Mouse (Mus musculus): Measurements from ENCODE around the gene Grin2b. TPM values are rescaled to one million over a fixed set of nuclear protein-coding genes. Genes with fewer than 3 reads are reported as not detected.

The Grin2b gene
- total and polyA plus RNA-seq, 2 experiments from 2014 or later: 0.11 TPM; not detected in 1

GRCm38 (mm10) chr6:135758735-135759134, 414.6 kb downstream of the Grin2b start:
- Histone ChIP-seq H3K4me3 (ENCODE audit: low read depth, low read length) (no peak overlapping the region), H3K27me3 (ENCODE audit: control insufficient read depth, insufficient read depth, low read length) (no peaks in the 10 kb centered on the region), H3K9me3 (replicated peaks; ENCODE audit: control insufficient read depth, low read length) (no peaks in the 10 kb centered on the region), H3K27ac (ENCODE audit: low read depth) (no peak overlapping the region), H3K4me1 (ENCODE audit: control insufficient read depth, insufficient read depth) (no peaks in the 10 kb centered on the region), H3K4me2 (ENCODE audit: low read depth, low read length) (no peak overlapping the region), H3K36me3 (replicated peaks; ENCODE audit: control insufficient read depth, insufficient read depth, low read length) (no peaks in the 10 kb centered on the region), H3K9ac (replicated peaks; ENCODE audit: low read depth, low read length) (no peak overlapping the region)
- TF ChIP-seq CTCF (IDR thresholded peaks at IDR 0.05; ENCODE audit: low read depth): no peak
- no peak for TF ChIP-seq EP300 (IDR thresholded peaks at IDR 0.05; ENCODE audit: low read depth)
- 55% methylated on average over 1 of the region's 1 CpGs for WGBS
- ATAC-seq (ENCODE audit: insufficient read depth, low read depth): no peak
- no peak for DNase-seq (ENCODE audit: low spot score)

DNA sequence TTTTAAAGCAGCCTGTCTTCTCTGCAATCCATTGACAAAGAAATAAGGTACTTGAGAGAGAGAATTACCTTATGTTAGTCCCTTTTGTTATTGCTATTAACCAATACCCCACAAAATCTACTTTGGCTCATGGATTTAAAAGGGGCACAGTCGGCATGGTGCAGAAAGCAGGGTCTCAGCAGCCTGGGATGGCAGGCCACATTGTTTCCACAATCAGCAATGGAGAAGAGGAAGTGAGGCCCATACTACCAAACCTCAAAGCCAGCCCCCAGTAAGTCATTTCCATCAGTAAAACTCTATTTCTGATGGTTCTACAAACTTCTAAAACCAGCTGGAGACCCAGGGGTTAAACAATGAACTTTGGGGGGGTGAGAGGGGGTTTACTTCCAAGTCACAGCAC, 417.2 kb downstream of the Grin2b start:
- TF ChIP-seq CTCF (IDR thresholded peaks at IDR 0.05; ENCODE audit: low read depth) (no peak), EP300 (IDR thresholded peaks at IDR 0.05; ENCODE audit: low read depth) (no peak)

GRCm38 (mm10) chr6:135748412-135749076, 424.8 kb downstream of the Grin2b start:
- Histone ChIP-seq H3K4me3 (ENCODE audit: low read depth, low read length) (no peak overlapping the region), H3K9me3 (replicated peaks; ENCODE audit: control insufficient read depth, low read length) (no peaks in the 10 kb centered on the region), H3K9ac (replicated peaks; ENCODE audit: low read depth, low read length) (no peak overlapping the region), H3K27ac (ENCODE audit: low read depth) (no peak overlapping the region), H3K27me3 (ENCODE audit: control insufficient read depth, insufficient read depth, low read length) (no peaks in the 10 kb centered on the region), H3K4me2 (ENCODE audit: low read depth, low read length) (no peak overlapping the region), H3K4me1 (ENCODE audit: control insufficient read depth, insufficient read depth) (no peaks in the 10 kb centered on the region), H3K36me3 (replicated peaks; ENCODE audit: control insufficient read depth, insufficient read depth, low read length) (no peaks in the 10 kb centered on the region)
- DNase-seq (ENCODE audit: low spot score) (no peak), ATAC-seq (ENCODE audit: insufficient read depth, low read depth) (no peak)
- TF ChIP-seq EP300 (IDR thresholded peaks at IDR 0.05; ENCODE audit: low read depth) (no peak), CTCF (IDR thresholded peaks at IDR 0.05; ENCODE audit: low read depth) (no peak)
- WGBS: 52% methylated on average over 6 of the region's 7 CpGs

More for the DNA sequence above, 417.2 kb downstream of the Grin2b start:
- Histone ChIP-seq H3K4me1 (ENCODE audit: control insufficient read depth, insufficient read depth) (no peaks in the 10 kb centered on the region), H3K27ac (ENCODE audit: low read depth) (no peak overlapping the region), H3K9ac (replicated peaks; ENCODE audit: low read depth, low read length) (no peak overlapping the region), H3K4me2 (ENCODE audit: low read depth, low read length) (no peak overlapping the region), H3K9me3 (replicated peaks; ENCODE audit: control insufficient read depth, low read length) (no peaks in the 10 kb centered on the region), H3K4me3 (ENCODE audit: low read depth, low read length) (no peak overlapping the region), H3K36me3 (replicated peaks; ENCODE audit: control insufficient read depth, insufficient read depth, low read length) (no peaks in the 10 kb centered on the region), H3K27me3 (ENCODE audit: control insufficient read depth, insufficient read depth, low read length) (no peaks in the 10 kb centered on the region)
- 64% methylated on average over 1 of the region's 1 CpGs for whole genome bisulfite sequencing
- DNase-seq (ENCODE audit: low spot score) (no peak), ATAC-seq (ENCODE audit: insufficient read depth, low read depth) (no peak)

DNA sequence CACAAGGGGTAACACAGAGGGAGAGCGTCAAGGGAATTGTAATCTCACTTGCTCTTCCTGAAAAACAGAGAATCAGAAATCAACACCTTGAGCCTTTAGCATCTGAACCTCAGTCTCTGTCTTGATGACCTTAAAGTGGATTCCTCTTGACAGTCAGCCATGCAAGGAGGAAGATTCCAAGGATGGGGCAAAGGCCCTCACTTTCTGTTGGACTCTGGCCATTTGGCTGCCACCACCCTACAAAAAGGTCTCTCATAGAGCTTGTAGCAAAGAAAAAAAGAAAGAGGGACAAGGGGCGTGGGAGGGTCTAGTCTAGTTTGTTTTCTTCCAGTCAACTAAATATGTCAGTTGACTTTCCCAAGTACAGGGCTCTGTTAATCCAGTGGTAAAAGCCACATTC, 427.7 kb downstream of the Grin2b start:
- Histone ChIP-seq H3K27me3 (ENCODE audit: control insufficient read depth, insufficient read depth, low read length) (no peaks in the 10 kb centered on the region), H3K9ac (replicated peaks; ENCODE audit: low read depth, low read length) (no peak overlapping the region), H3K9me3 (replicated peaks; ENCODE audit: control insufficient read depth, low read length) (no peaks in the 10 kb centered on the region), H3K4me1 (ENCODE audit: control insufficient read depth, insufficient read depth) (no peaks in the 10 kb centered on the region), H3K4me2 (ENCODE audit: low read depth, low read length) (no peak overlapping the region), H3K27ac (ENCODE audit: low read depth) (no peak overlapping the region), H3K36me3 (replicated peaks; ENCODE audit: control insufficient read depth, insufficient read depth, low read length) (no peaks in the 10 kb centered on the region), H3K4me3 (ENCODE audit: low read depth, low read length) (no peak overlapping the region)
- DNase-seq (ENCODE audit: low spot score): no peak
- WGBS: 76% methylated on average over 2 of the region's 2 CpGs
- ATAC-seq (ENCODE audit: insufficient read depth, low read depth): no peak
- TF ChIP-seq CTCF (IDR thresholded peaks at IDR 0.05; ENCODE audit: low read depth) (no peak), EP300 (IDR thresholded peaks at IDR 0.05; ENCODE audit: low read depth) (no peak)

GRCm38 (mm10) chr6:135734227-135734732, 439.0 kb downstream of the Grin2b start:
- ATAC-seq (ENCODE audit: insufficient read depth, low read depth) (no peak), DNase-seq (ENCODE audit: low spot score) (no peak)
- H3K4me1 ChIP-seq (ENCODE audit: control insufficient read depth, insufficient read depth): no peaks in the 10 kb centered on the region
- TF ChIP-seq EP300 (IDR thresholded peaks at IDR 0.05; ENCODE audit: low read depth): no peak
- TF ChIP-seq CTCF (IDR thresholded peaks at IDR 0.05; ENCODE audit: low read depth): no peak
- no peaks in the 10 kb centered on the region for H3K9me3 ChIP-seq (replicated peaks; ENCODE audit: control insufficient read depth, low read length)
- WGBS: 86% methylated on average over 4 of the region's 4 CpGs
- no peak overlapping the region for H3K9ac ChIP-seq (replicated peaks; ENCODE audit: low read depth, low read length)
- no peaks in the 10 kb centered on the region for H3K27me3 ChIP-seq (ENCODE audit: control insufficient read depth, insufficient read depth, low read length)
- no peak overlapping the region for H3K27ac ChIP-seq (ENCODE audit: low read depth)
- no peak overlapping the region for H3K4me2 ChIP-seq (ENCODE audit: low read depth, low read length)
- H3K36me3 ChIP-seq (replicated peaks; ENCODE audit: control insufficient read depth, insufficient read depth, low read length): no peaks in the 10 kb centered on the region
- H3K4me3 ChIP-seq (ENCODE audit: low read depth, low read length): no peak overlapping the region

DNA sequence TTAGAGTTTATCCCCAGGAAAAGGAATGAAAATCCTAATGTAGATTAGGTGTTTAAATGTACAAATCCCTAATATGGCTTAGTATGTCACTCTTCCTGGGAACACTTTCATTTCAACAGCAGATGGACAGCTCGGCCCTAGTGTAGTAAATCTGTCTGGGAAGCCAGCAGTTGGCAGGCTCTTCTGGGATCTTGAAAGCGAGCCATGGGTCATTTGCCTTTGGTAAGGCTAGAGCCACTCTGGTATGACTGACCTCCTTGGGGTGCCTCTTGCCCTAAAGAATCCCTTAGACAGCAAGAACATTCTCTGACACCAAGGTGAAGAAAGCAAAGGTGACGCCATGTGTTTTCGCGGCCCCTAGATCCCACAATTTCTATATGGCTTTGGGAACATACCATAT, 446.2 kb downstream of the Grin2b start:
- no peaks in the 10 kb centered on the region for H3K4me1 ChIP-seq (ENCODE audit: control insufficient read depth, insufficient read depth)
- no peak for ATAC-seq (ENCODE audit: insufficient read depth, low read depth)
- DNase-seq (ENCODE audit: low spot score): no peak
- TF ChIP-seq EP300 (IDR thresholded peaks at IDR 0.05; ENCODE audit: low read depth): no peak
- TF ChIP-seq CTCF (IDR thresholded peaks at IDR 0.05; ENCODE audit: low read depth): no peak
- H3K27me3 ChIP-seq (ENCODE audit: control insufficient read depth, insufficient read depth, low read length): no peaks in the 10 kb centered on the region
- WGBS: 82% methylated on average over 5 of the region's 5 CpGs
- H3K4me3 ChIP-seq (ENCODE audit: low read depth, low read length): no peak overlapping the region
- no peak overlapping the region for H3K4me2 ChIP-seq (ENCODE audit: low read depth, low read length)
- no peak overlapping the region for H3K27ac ChIP-seq (ENCODE audit: low read depth)
- H3K9ac ChIP-seq (replicated peaks; ENCODE audit: low read depth, low read length): no peak overlapping the region
- H3K36me3 ChIP-seq (replicated peaks; ENCODE audit: control insufficient read depth, insufficient read depth, low read length): no peaks in the 10 kb centered on the region
- no peaks in the 10 kb centered on the region for H3K9me3 ChIP-seq (replicated peaks; ENCODE audit: control insufficient read depth, low read length)
